Mouse (Mus musculus): Measurements from ENCODE around the gene Krtap4-2. TPM values are rescaled to one million over a fixed set of nuclear protein-coding genes. Genes with fewer than 3 reads are reported as not detected.
"Not testable (repeated sequence)": the region's sequence is repeated elsewhere in the genome, so short reads cannot be mapped to it uniquely, and the experiment has no call there.

The Krtap4-2 gene
- polyA plus RNA-seq, 1 experiment: not detected

DNA sequence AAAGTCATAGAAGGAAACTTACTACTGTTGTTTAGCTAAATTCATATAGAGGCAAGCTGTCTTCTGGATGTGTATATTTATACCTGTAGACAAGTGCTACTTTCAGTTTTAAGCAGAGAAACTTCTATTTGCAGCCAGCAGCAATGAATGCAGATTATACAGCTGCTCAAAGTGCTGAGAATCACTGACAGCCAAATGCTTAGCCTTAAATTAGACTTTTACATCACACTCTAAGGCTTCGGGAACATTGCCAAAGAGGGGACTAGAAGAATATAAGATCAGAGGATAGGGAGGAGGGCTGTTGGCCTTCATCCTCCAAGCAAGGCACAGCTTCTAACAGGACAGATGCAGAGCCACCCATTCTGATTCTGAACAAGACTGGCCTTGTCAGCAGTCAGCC lies 2.2 kb upstream of the Krtap4-2 start:
- no peak overlapping the region for H3K4me3 ChIP-seq (ENCODE audit: insufficient read depth, poor library complexity, severe bottlenecking)
- no peaks in the 10 kb centered on the region for H3K79me2 ChIP-seq (ENCODE audit: control insufficient read depth, insufficient read depth)
- H3K36me3 ChIP-seq (ENCODE audit: control insufficient read depth, insufficient read depth): no peaks in the 10 kb centered on the region
- H3K27me3 ChIP-seq (ENCODE audit: control insufficient read depth, insufficient read depth, insufficient read length): no peaks in the 10 kb centered on the region
- no peak overlapping the region for H3ac ChIP-seq (ENCODE audit: control insufficient read depth, insufficient read length, low read depth)
- no peak for TF ChIP-seq FOSL1 (IDR thresholded peaks at IDR 0.05; ENCODE audit: insufficient read depth, low read length, poor library complexity, severe bottlenecking)
- no peaks in the 10 kb centered on the region for H3K79me3 ChIP-seq (ENCODE audit: low read depth)

DNA sequence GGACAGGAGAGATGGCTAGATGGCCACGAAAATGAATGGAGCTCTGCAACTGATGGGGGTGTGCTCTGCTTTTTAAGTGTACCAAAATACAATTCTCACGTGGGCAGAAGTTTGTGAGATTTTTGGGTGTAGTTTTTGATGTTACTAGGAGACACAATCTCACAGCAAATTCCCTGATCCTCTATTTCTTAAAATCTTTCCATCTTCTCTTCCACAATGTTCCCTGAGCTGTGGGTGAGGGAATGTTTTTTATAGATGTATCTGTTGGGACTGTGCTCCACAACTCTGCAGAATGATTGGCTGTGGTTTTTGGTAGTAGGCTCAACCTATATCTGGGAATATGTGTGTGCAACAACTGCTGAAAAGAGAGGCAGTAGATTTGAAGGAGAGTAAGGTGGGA lies 1.6 kb downstream of the Krtap4-2 start:
- no peak overlapping the region for H3ac ChIP-seq (ENCODE audit: control insufficient read depth, insufficient read length, low read depth)
- TF ChIP-seq MAX (IDR thresholded peaks at IDR 0.05) (no peak), FOSL1 (IDR thresholded peaks at IDR 0.05; ENCODE audit: insufficient read depth, low read length, poor library complexity, severe bottlenecking) (no peak), CTCF (IDR thresholded peaks at IDR 0.05; ENCODE audit: control insufficient read depth, insufficient read depth, insufficient read length) (no peak), USF1 (IDR thresholded peaks at IDR 0.05; ENCODE audit: low read depth) (no peak), MYOG (IDR thresholded peaks at IDR 0.05; ENCODE audit: control insufficient read depth, extremely low read depth, insufficient read length) (no peak), CEBPB (IDR thresholded peaks at IDR 0.05; ENCODE audit: low read depth) (no peak), MYOD1 (IDR thresholded peaks at IDR 0.05; ENCODE audit: control insufficient read depth, insufficient read length, low read depth) (no peak)
- no peaks in the 10 kb centered on the region for H3K79me2 ChIP-seq (ENCODE audit: control insufficient read depth, insufficient read depth)
- H3K79me3 ChIP-seq (ENCODE audit: low read depth): no peaks in the 10 kb centered on the region
- no peak overlapping the region for H3K4me3 ChIP-seq (ENCODE audit: insufficient read depth, poor library complexity, severe bottlenecking)
- H3K36me3 ChIP-seq (ENCODE audit: control insufficient read depth, insufficient read depth): no peaks in the 10 kb centered on the region
- no peaks in the 10 kb centered on the region for H3K27me3 ChIP-seq (ENCODE audit: control insufficient read depth, insufficient read depth, insufficient read length)

DNA sequence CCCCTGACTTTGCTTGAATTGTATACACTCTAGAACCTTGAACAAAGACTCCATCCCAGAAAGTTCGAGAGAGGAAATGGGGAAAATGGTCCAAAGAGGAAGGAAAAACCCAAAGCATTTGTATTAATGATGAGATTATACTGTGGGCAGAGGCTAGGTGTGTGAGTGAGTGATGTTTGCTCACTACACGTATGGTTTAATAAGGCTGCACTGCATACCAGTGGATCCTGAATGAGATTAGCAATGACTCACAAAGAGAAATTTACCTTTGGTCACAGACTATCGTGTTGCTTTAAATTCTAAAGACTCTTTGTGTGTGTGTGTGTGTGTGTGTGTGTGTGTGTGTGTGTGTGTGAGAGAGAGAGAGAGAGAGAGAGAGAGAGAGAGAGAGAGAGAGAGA lies 4.0 kb downstream of the Krtap4-2 start:
- H3K36me3 ChIP-seq (ENCODE audit: control insufficient read depth, insufficient read depth): no peaks in the 10 kb centered on the region
- TF ChIP-seq FOSL1 (IDR thresholded peaks at IDR 0.05; ENCODE audit: insufficient read depth, low read length, poor library complexity, severe bottlenecking): no peak
- TF ChIP-seq MYOG (IDR thresholded peaks at IDR 0.05; ENCODE audit: control insufficient read depth, extremely low read depth, insufficient read length): no peak
- no peak for TF ChIP-seq MAX (IDR thresholded peaks at IDR 0.05)
- TF ChIP-seq CEBPB (IDR thresholded peaks at IDR 0.05; ENCODE audit: low read depth): no peak
- TF ChIP-seq USF1 (IDR thresholded peaks at IDR 0.05; ENCODE audit: low read depth): no peak
- TF ChIP-seq CTCF (IDR thresholded peaks at IDR 0.05; ENCODE audit: control insufficient read depth, insufficient read depth, insufficient read length): no peak
- TF ChIP-seq MYOD1 (IDR thresholded peaks at IDR 0.05; ENCODE audit: control insufficient read depth, insufficient read length, low read depth): no peak
- H3K4me3 ChIP-seq (ENCODE audit: insufficient read depth, poor library complexity, severe bottlenecking): no peak overlapping the region
- no peaks in the 10 kb centered on the region for H3K79me3 ChIP-seq (ENCODE audit: low read depth)
- H3K27me3 ChIP-seq (ENCODE audit: control insufficient read depth, insufficient read depth, insufficient read length): no peaks in the 10 kb centered on the region
- no peak overlapping the region for H3ac ChIP-seq (ENCODE audit: control insufficient read depth, insufficient read length, low read depth)
- no peaks in the 10 kb centered on the region for H3K79me2 ChIP-seq (ENCODE audit: control insufficient read depth, insufficient read depth)

DNA sequence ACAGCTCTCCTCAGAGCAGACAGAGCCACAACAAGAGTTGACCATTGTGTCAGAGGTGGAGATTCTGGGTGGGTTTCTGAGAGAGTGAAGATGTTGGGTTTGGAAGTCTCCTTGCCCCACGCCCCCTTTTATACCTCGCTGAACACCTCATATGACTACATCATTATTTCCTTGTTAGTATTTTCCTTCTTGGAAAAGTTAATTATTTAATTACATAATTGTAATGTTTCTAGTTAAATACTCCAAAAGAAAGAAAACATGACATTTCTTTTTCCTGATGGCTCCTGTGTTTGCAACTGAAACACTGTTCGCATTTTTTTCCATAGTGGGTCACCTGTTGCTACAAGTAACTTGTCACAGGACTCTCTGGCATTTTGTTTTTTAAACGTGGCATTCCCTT lies 6.7 kb downstream of the Krtap4-2 start, which contains the start of gene Krtap4-1:
TSS of gene Krtap4-1 (minus strand) at position 101 of the 400 bp plus-strand sequence.
- no peak within 1 kb of the TSS for H3K4me3 ChIP-seq (ENCODE audit: insufficient read depth, poor library complexity, severe bottlenecking)
- H3K36me3 ChIP-seq (ENCODE audit: control insufficient read depth, insufficient read depth): no peaks in the 10 kb centered on the region
- H3ac ChIP-seq (ENCODE audit: control insufficient read depth, insufficient read length, low read depth): no peak within 1 kb of the TSS
- no peak for TF ChIP-seq USF1 (IDR thresholded peaks at IDR 0.05; ENCODE audit: low read depth)
- no peak for TF ChIP-seq CEBPB (IDR thresholded peaks at IDR 0.05; ENCODE audit: low read depth)
- no peak for TF ChIP-seq MYOG (IDR thresholded peaks at IDR 0.05; ENCODE audit: control insufficient read depth, extremely low read depth, insufficient read length)
- no peaks in the 10 kb centered on the region for H3K79me3 ChIP-seq (ENCODE audit: low read depth)
- no peaks in the 10 kb centered on the region for H3K79me2 ChIP-seq (ENCODE audit: control insufficient read depth, insufficient read depth)
- no peaks in the 10 kb centered on the region for H3K27me3 ChIP-seq (ENCODE audit: control insufficient read depth, insufficient read depth, insufficient read length)

DNA sequence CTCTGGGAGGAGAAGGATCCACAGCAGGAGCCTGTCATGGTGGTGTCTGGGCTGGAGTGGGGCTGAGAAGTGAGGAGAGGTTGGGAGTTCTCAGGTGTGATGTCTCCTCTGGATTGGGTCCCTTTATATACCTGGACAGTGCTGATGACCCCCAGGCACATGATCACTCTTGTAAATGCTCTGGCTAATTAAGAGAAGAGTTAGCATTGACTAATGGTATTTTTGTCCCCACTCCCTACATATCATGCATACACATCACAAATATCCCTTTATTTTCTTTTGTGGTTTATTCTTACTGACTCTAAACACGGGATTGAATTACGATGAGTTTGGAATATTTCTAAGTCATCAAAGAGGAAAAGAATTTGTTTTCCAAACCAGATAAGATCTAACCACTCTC lies 14.5 kb downstream of the Krtap4-2 start, which contains the start of gene Gm11562:
TSS of gene Gm11562 (minus strand) at position 101 of the 400 bp plus-strand sequence.
- H3K79me3 ChIP-seq (ENCODE audit: low read depth): no peaks in the 10 kb centered on the region
- no peak within 1 kb of the TSS for H3ac ChIP-seq (ENCODE audit: control insufficient read depth, insufficient read length, low read depth)
- H3K79me2 ChIP-seq (ENCODE audit: control insufficient read depth, insufficient read depth): no peaks in the 10 kb centered on the region
- no peaks in the 10 kb centered on the region for H3K27me3 ChIP-seq (ENCODE audit: control insufficient read depth, insufficient read depth, insufficient read length)
- TF ChIP-seq CEBPB (IDR thresholded peaks at IDR 0.05; ENCODE audit: low read depth): no peak
- no peak for TF ChIP-seq MAX (IDR thresholded peaks at IDR 0.05)
- TF ChIP-seq MYOD1 (IDR thresholded peaks at IDR 0.05; ENCODE audit: control insufficient read depth, insufficient read length, low read depth): no peak
- TF ChIP-seq USF1 (IDR thresholded peaks at IDR 0.05; ENCODE audit: low read depth): no peak
- H3K36me3 ChIP-seq (ENCODE audit: control insufficient read depth, insufficient read depth): no peaks in the 10 kb centered on the region
- no peak within 1 kb of the TSS for H3K4me3 ChIP-seq (ENCODE audit: insufficient read depth, poor library complexity, severe bottlenecking)

DNA sequence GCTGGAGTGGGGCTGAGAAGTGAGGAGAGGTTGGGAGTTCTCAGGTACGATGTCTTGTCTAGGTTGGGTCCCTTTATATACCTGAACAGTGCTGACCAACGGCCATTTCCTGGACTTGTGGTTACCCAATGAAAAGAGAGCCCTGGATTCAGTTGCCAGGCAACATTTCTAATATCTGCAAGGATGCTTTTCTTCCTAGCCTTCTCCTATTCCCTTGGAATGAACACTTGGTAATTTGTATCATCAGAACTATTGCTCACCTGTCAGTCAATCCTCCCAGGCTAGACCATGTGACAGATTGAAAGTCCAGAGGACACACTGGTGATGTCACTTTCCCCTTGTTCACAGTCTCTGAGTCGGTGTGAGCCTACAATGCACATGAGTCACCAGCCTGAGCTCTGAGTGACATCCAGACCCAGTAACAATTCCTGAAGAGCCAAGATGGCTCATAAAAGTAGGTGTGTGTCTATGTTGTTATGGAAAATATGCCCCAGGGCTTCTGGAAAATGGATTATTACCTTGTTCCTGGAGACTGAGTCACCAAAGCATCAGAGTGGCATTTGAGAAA lies 20.0 kb downstream of the Krtap4-2 start, which contains the start of gene Krtap2-4:
TSS of gene Krtap2-4 (minus strand) at position 51 of the 568 bp plus-strand sequence.
- no peak for TF ChIP-seq USF1 (IDR thresholded peaks at IDR 0.05; ENCODE audit: low read depth)
- TF ChIP-seq MYOD1 (IDR thresholded peaks at IDR 0.05; ENCODE audit: control insufficient read depth, insufficient read length, low read depth): no peak
- TF ChIP-seq CTCF (IDR thresholded peaks at IDR 0.05; ENCODE audit: control insufficient read depth, insufficient read depth, insufficient read length): no peak
- no peak for TF ChIP-seq FOSL1 (IDR thresholded peaks at IDR 0.05; ENCODE audit: insufficient read depth, low read length, poor library complexity, severe bottlenecking)
- no peak for TF ChIP-seq MAX (IDR thresholded peaks at IDR 0.05)
- no peak for TF ChIP-seq MYOG (IDR thresholded peaks at IDR 0.05; ENCODE audit: control insufficient read depth, extremely low read depth, insufficient read length)
- no peak for TF ChIP-seq CEBPB (IDR thresholded peaks at IDR 0.05; ENCODE audit: low read depth)
- Histone ChIP-seq H3K79me2 (ENCODE audit: control insufficient read depth, insufficient read depth) (no peaks in the 10 kb centered on the region), H3K27me3 (ENCODE audit: control insufficient read depth, insufficient read depth, insufficient read length) (no peaks in the 10 kb centered on the region), H3ac (ENCODE audit: control insufficient read depth, insufficient read length, low read depth) (no peak within 1 kb of the TSS), H3K79me3 (ENCODE audit: low read depth) (no peaks in the 10 kb centered on the region), H3K4me3 (ENCODE audit: insufficient read depth, poor library complexity, severe bottlenecking) (no peak within 1 kb of the TSS), H3K36me3 (ENCODE audit: control insufficient read depth, insufficient read depth) (no peaks in the 10 kb centered on the region)

DNA sequence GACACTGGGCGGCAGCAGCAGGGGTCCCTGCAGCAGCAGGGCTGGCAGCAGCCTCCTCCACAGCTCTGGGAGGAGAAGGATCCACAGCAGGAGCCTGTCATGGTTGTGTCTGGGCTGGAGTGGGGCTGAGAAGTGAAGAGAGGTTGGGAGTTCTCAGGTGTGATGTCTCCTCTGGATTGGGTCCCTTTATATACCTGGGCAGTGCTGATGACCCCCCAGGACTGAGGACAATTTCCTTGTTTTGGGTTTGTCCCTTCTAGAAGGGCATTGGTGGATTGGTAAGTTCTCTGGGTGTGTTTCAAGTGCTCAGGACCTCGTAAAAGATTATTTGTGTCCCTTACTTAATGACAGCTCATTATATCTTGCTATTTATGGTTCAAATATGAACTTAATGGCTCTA lies 24.8 kb downstream of the Krtap4-2 start, which contains the start of gene Gm11937:
TSS of gene Gm11937 (minus strand) at position 101 of the 400 bp plus-strand sequence.
- not testable (repeated sequence) for H3K79me2 ChIP-seq (ENCODE audit: control insufficient read depth, insufficient read depth); H3K36me3 ChIP-seq (ENCODE audit: control insufficient read depth, insufficient read depth); H3K27me3 ChIP-seq (ENCODE audit: control insufficient read depth, insufficient read depth, insufficient read length); H3K79me3 ChIP-seq (ENCODE audit: low read depth); H3K4me3 ChIP-seq (ENCODE audit: insufficient read depth, poor library complexity, severe bottlenecking); H3ac ChIP-seq (ENCODE audit: control insufficient read depth, insufficient read length, low read depth)
